Mouse (Mus musculus) neural tube, embryonic 12.5 days (tissue): ENCODE results near the gene Cpsf6. TPM values are rescaled to one million over a fixed set of nuclear protein-coding genes. Genes with fewer than 3 reads are reported as not detected.
"Not testable (repeated sequence)": the region's sequence is repeated elsewhere in the genome, so short reads cannot be mapped to it uniquely, and the experiment has no call there.

ENCODE experiments used
- ATAC-seq: fragments of 200-750 bp; cut with Nextera tagmentation; 2 replicates; pipeline ENCODE4 v1.8.0; 2017; ENCODE audit warnings: low read depth, mild to moderate bottlenecking, moderate TSS enrichment, moderate library complexity; ENCODE audit not compliant: low FRiP score
- H3K27ac ChIP-seq: fragments of 300-500 bp; sonication (generic); 2 replicates; pipeline ENCODE4 v1.5.1; 2016
- H3K27me3 ChIP-seq: fragments of 300-500 bp; sonication (generic); replicated peaks from 2 replicates; pipeline ENCODE4 v1.6.1; 2016; ENCODE audit warnings: mild to moderate bottlenecking
- H3K36me3 ChIP-seq: fragments of 300-500 bp; sonication (generic); 2 replicates; pipeline ENCODE4 v1.6.1; 2016; ENCODE audit warnings: mild to moderate bottlenecking
- H3K4me1 ChIP-seq: fragments of 300-500 bp; sonication (generic); 2 replicates; pipeline ENCODE4 v1.6.1; 2016
- H3K4me2 ChIP-seq: fragments of 300-500 bp; sonication (generic); replicated peaks from 2 replicates; pipeline ENCODE4 v1.6.1; 2016; ENCODE audit warnings: mild to moderate bottlenecking
- H3K4me3 ChIP-seq: fragments of 300-500 bp; sonication (generic); 2 replicates; pipeline ENCODE4 v1.5.1; 2016
- H3K9ac ChIP-seq: fragments of 300-500 bp; sonication (generic); 2 replicates; pipeline ENCODE4 v1.6.1; 2016; ENCODE audit warnings: mild to moderate bottlenecking
- H3K9me3 ChIP-seq: fragments of 300-500 bp; sonication (generic); 2 replicates; pipeline ENCODE4 v1.6.1; 2016; ENCODE audit warnings: mild to moderate bottlenecking
- WGBS: fragments of 180-500 bp; shearing (Covaris S2); methylation state at CpG from one replicate; pipeline ENCODE4 v1.1.7; 2016; 5-methylcytosine and 5-hydroxymethylcytosine counted together
- polyA plus RNA-seq: library from polyadenylated mRNA; unstranded; fragments of >200 nt; fragmentation: Nextera tagmentation; extraction: Ambion mirVana; gene quantifications from 2 replicates; pipeline ENCODE4 v1.2.1, GENCODE M21; 2016

The Cpsf6 gene
- polyA plus RNA-seq, 1 experiment from 2014 or later, result 225 TPM

- Histone ChIP-seq H3K4me1 (peaks cover 9% of the 10 kb centered on the region; the same call in 1 of the 2 replicates), H3K9ac (peak overlapping the region; percentile 26; the same call in 1 of the 2 replicates), H3K27ac (no peak overlapping the region), H3K36me3 (no peaks in the 10 kb centered on the region), H3K4me3 (peak overlapping the region; percentile 27), H3K27me3 (0 out of 2 replicates have a peak, but pooled peaks cover 4% of the 10 kb centered on the region), H3K4me2 (peak overlapping the region; percentile 66), H3K9me3 (no peaks in the 10 kb centered on the region)
- no peak for ATAC-seq
- 60% methylated on average over 11 of the region's 11 CpGs for WGBS
These were observed 14.1 kb upstream of the Cpsf6 start for GRCm38 (mm10) chr10:117393891-117394395.

GRCm38 (mm10) chr10:117393196-117393890 lies 13.5 kb upstream of the Cpsf6 start:
- H3K27ac ChIP-seq, result no peak overlapping the region
- H3K4me3 ChIP-seq, result peak overlapping the region; percentile 27
- ATAC-seq, result peak; percentile 70
- peak overlapping the region; percentile 26; the same call in 1 of the 2 replicates for H3K9ac ChIP-seq
- H3K4me2 ChIP-seq, result peak overlapping the region; percentile 66
- no peaks in the 10 kb centered on the region for H3K36me3 ChIP-seq
- H3K27me3 ChIP-seq, result 0 out of 2 replicates have a peak, but pooled peaks cover 4% of the 10 kb centered on the region
- H3K9me3 ChIP-seq, result no peaks in the 10 kb centered on the region
- WGBS, result 3% methylated on average over 24 of the region's 27 CpGs
- peaks cover 9% of the 10 kb centered on the region; the same call in 1 of the 2 replicates for H3K4me1 ChIP-seq

GRCm38 (mm10) chr10:117392832-117393195 lies 13.0 kb upstream of the Cpsf6 start:
- WGBS, result 13% methylated on average over 6 of the region's 6 CpGs
- H3K4me3 ChIP-seq, result peak overlapping the region; percentile 27
- H3K36me3 ChIP-seq, result no peaks in the 10 kb centered on the region
- H3K27ac ChIP-seq, result no peak overlapping the region
- no peaks in the 10 kb centered on the region for H3K9me3 ChIP-seq
- H3K9ac ChIP-seq, result no peak overlapping the region
- peak; percentile 48; the same call in 1 of the 2 replicates for ATAC-seq
- peak overlapping the region; percentile 66 for H3K4me2 ChIP-seq
- H3K27me3 ChIP-seq, result no peaks in the 10 kb centered on the region
- H3K4me1 ChIP-seq, result peaks cover 9% of the 10 kb centered on the region; the same call in 1 of the 2 replicates

GRCm38 (mm10) chr10:117392397-117392796 lies 12.6 kb upstream of the Cpsf6 start:
- ATAC-seq, H3K4me3 ChIP-seq, H3K27ac ChIP-seq, H3K9me3 ChIP-seq, H3K27me3 ChIP-seq, H3K4me1 ChIP-seq, H3K36me3 ChIP-seq, H3K9ac ChIP-seq, H3K4me2 ChIP-seq: not testable (repeated sequence)
- WGBS, result 93% methylated on average over 1 of the region's 1 CpGs

GRCm38 (mm10) chr10:117391801-117392200 lies 12.0 kb upstream of the Cpsf6 start:
- no peak for ATAC-seq
- H3K9me3 ChIP-seq, result no peaks in the 10 kb centered on the region

GRCm38 (mm10) chr10:117391057-117391456 lies 11.2 kb upstream of the Cpsf6 start:
- Histone ChIP-seq H3K9ac (no peak overlapping the region), H3K4me2 (no peak overlapping the region), H3K4me3 (no peak overlapping the region), H3K27ac (no peak overlapping the region), H3K9me3 (no peaks in the 10 kb centered on the region), H3K4me1 (peaks cover 9% of the 10 kb centered on the region; the same call in 1 of the 2 replicates), H3K36me3 (no peaks in the 10 kb centered on the region), H3K27me3 (no peaks in the 10 kb centered on the region)
- ATAC-seq, result no peak
- WGBS, result 8% methylated on average over 5 of the region's 5 CpGs

More at GRCm38 (mm10) chr10:117391801-117392200, 12.0 kb upstream of the Cpsf6 start:
- no peak overlapping the region for H3K4me3 ChIP-seq
- no peaks in the 10 kb centered on the region for H3K27me3 ChIP-seq
- no peaks in the 10 kb centered on the region for H3K36me3 ChIP-seq
- 89% methylated on average over 2 of the region's 2 CpGs for WGBS
- H3K4me2 ChIP-seq, result no peak overlapping the region
- H3K4me1 ChIP-seq, result peaks cover 9% of the 10 kb centered on the region; the same call in 1 of the 2 replicates
- H3K9ac ChIP-seq, result no peak overlapping the region
- H3K27ac ChIP-seq, result no peak overlapping the region

GRCm38 (mm10) chr10:117389904-117390875 lies 10.4 kb upstream of the Cpsf6 start:
- H3K4me2 ChIP-seq, result no peak overlapping the region
- no peak overlapping the region for H3K4me3 ChIP-seq
- peak; percentile 59 for ATAC-seq
- H3K36me3 ChIP-seq, result no peaks in the 10 kb centered on the region
- H3K9me3 ChIP-seq, result no peaks in the 10 kb centered on the region
- H3K4me1 ChIP-seq, result peaks cover 9% of the 10 kb centered on the region; the same call in 1 of the 2 replicates
- WGBS, result 53% methylated on average over 31 of the region's 31 CpGs
- H3K27me3 ChIP-seq, result no peaks in the 10 kb centered on the region
- no peak overlapping the region for H3K9ac ChIP-seq
- H3K27ac ChIP-seq, result no peak overlapping the region

GRCm38 (mm10) chr10:117389371-117389740 lies 9.5 kb upstream of the Cpsf6 start:
- ATAC-seq, result no peak
- WGBS, result 82% methylated on average over 1 of the region's 1 CpGs
- H3K4me1 ChIP-seq, result peaks cover 9% of the 10 kb centered on the region; the same call in 1 of the 2 replicates

GRCm38 (mm10) chr10:117388637-117389370 lies 9.0 kb upstream of the Cpsf6 start:
- Histone ChIP-seq H3K9ac (no peak overlapping the region), H3K4me3 (no peak overlapping the region), H3K27me3 (no peaks in the 10 kb centered on the region), H3K27ac (no peak overlapping the region), H3K9me3 (no peaks in the 10 kb centered on the region), H3K36me3 (no peaks in the 10 kb centered on the region), H3K4me2 (no peak overlapping the region), H3K4me1 (peaks cover 8% of the 10 kb centered on the region; the same call in 1 of the 2 replicates)
- 51% methylated on average over 2 of the region's 2 CpGs for WGBS
- ATAC-seq, result no peak

More at GRCm38 (mm10) chr10:117389371-117389740, 9.5 kb upstream of the Cpsf6 start:
- Histone ChIP-seq H3K27me3 (no peaks in the 10 kb centered on the region), H3K4me2 (no peak overlapping the region), H3K4me3 (no peak overlapping the region), H3K9ac (no peak overlapping the region), H3K36me3 (no peaks in the 10 kb centered on the region), H3K9me3 (no peaks in the 10 kb centered on the region), H3K27ac (no peak overlapping the region)

GRCm38 (mm10) chr10:117387961-117388636 lies 8.3 kb upstream of the Cpsf6 start:
- not testable (repeated sequence) for ATAC-seq, H3K36me3 ChIP-seq, H3K4me2 ChIP-seq, H3K4me1 ChIP-seq, H3K27me3 ChIP-seq, H3K27ac ChIP-seq, H3K9ac ChIP-seq, H3K9me3 ChIP-seq, H3K4me3 ChIP-seq
- 45% methylated on average over 3 of the region's 3 CpGs for WGBS

GRCm38 (mm10) chr10:117386981-117387380 lies 7.2 kb upstream of the Cpsf6 start:
- no peaks in the 10 kb centered on the region for H3K36me3 ChIP-seq
- H3K9me3 ChIP-seq, result no peaks in the 10 kb centered on the region
- ATAC-seq, result no peak
- no peaks in the 10 kb centered on the region for H3K27me3 ChIP-seq
- H3K4me2 ChIP-seq, result no peak overlapping the region
- H3K4me3 ChIP-seq, result no peak overlapping the region
- H3K9ac ChIP-seq, result no peak overlapping the region
- H3K4me1 ChIP-seq, result no peaks in the 10 kb centered on the region
- H3K27ac ChIP-seq, result no peak overlapping the region
- WGBS, result 87% methylated on average over 6 of the region's 6 CpGs
